In genomic region chr8:13338901-13339645, GRCm38 (mm10) we compare ENCODE assay signal across 7 mouse cellular contexts. TPM values are rescaled to one million over a fixed set of nuclear protein-coding genes. Genes with fewer than 3 reads are reported as not detected.
DNase-seq lines count a peak whose midpoint lies in the region; ATAC-seq and TF ChIP-seq lines count a peak whose summit lies in the region.

No protein-coding gene starts in this region.

- DNase-seq in CH12.LX (ENCODE audit: extremely low read depth) (no peak), R1 (ENCODE audit: low read depth, low spot score) (peak; percentile 63)
- peak; percentile 31 for DNase-seq in embryonic facial prominence, embryonic 11.5 days (ENCODE audit: low spot score)
- DNase-seq in kidney, postnatal 10 days: peak; percentile 60
- peak; percentile 36 to 81 for DNase-seq in spleen, postnatal 4 days (ENCODE audit: low spot score in 2 of 2)

- H3K4me3 ChIP-seq in CH12.LX (replicated peaks in 1 of 3; ENCODE audit: low read depth in 2 of 3, low read length in 2 of 3, poor library complexity in 1 of 3) (peak overlapping the region; percentile 76 to 97 (median 86)), macrophage (ENCODE audit: inconsistent target) (peak overlapping the region; percentile 50)
- peak overlapping the region; percentile 95 for H3K4me3 ChIP-seq in embryonic facial prominence, embryonic 11.5 days (ENCODE audit: low read depth, low read length)
- H3K4me3 ChIP-seq in heart, embryonic 16.5 days (ENCODE audit: low read length): peak overlapping the region; percentile 85

- ATAC-seq in embryonic facial prominence, embryonic 11.5 days (replicated peaks; ENCODE audit: insufficient number of reproducible peaks, low FRiP score, low TSS enrichment, low read depth): peak; percentile 49; the same call in 1 of the 2 replicates
- peak; percentile 53 for ATAC-seq in heart, embryonic 16.5 days (replicated peaks; ENCODE audit: extremely low read depth, insufficient read depth, low FRiP score)

- peaks cover 51% of the 10 kb centered on the region for H3K79me2 ChIP-seq in CH12.LX (replicated peaks; ENCODE audit: control insufficient read depth, extremely low read depth, insufficient read depth, poor library complexity, severe bottlenecking)
- H3K79me2 ChIP-seq in macrophage (ENCODE audit: inconsistent target): peaks cover 49% of the 10 kb centered on the region

- under 1% methylated on average over 56 of the region's 70 CpGs for WGBS in embryonic facial prominence, embryonic 11.5 days
- WGBS in heart, embryonic 16.5 days: under 1% methylated on average over 57 of the region's 70 CpGs
- WGBS in macrophage (ENCODE audit: missing documents): under 1% methylated on average over 70 of the region's 70 CpGs

- H3K4me2 ChIP-seq in CH12.LX (ENCODE audit: insufficient read depth, low read depth, poor library complexity, severe bottlenecking): peak overlapping the region; percentile 74
- H3K4me2 ChIP-seq in embryonic facial prominence, embryonic 11.5 days (ENCODE audit: low read depth, low read length): peak overlapping the region; percentile 81
- H3K4me2 ChIP-seq in heart, embryonic 16.5 days (ENCODE audit: low read depth, low read length): peak overlapping the region; percentile 94

- peak overlapping the region; percentile 38; the same call in 1 of the 2 replicates for H3K27ac ChIP-seq in CH12.LX (ENCODE audit: insufficient read depth, low read depth)
- peak overlapping the region; percentile 56 for H3K27ac ChIP-seq in embryonic facial prominence, embryonic 11.5 days (replicated peaks; ENCODE audit: low read depth, low read length)
- H3K27ac ChIP-seq in heart, embryonic 16.5 days (ENCODE audit: low read length): peak overlapping the region; percentile 74
- H3K27ac ChIP-seq in macrophage: no peak overlapping the region

- TF ChIP-seq EP300 in CH12.LX (IDR thresholded peaks at IDR 0.05; ENCODE audit: low read length): no peak

- dilution Hi-C loops in CH12.LX (cut with MboI; ENCODE audit: extremely low pct_ligation_motif_present, extremely low pct_unique_long_range_greater_than_20kb, low sequenced_read_pairs): no loop called here

- H3K4me1 ChIP-seq in CH12.LX (ENCODE audit: control insufficient read depth in 1 of 2, insufficient read depth in 2 of 2): peaks cover 20 to 52% of the 10 kb centered on the region in 2 experiments
- H3K4me1 ChIP-seq in embryonic facial prominence, embryonic 11.5 days (ENCODE audit: control insufficient read depth, insufficient read depth, low read length): peaks cover 2% of the 10 kb centered on the region; the same call in 1 of the 2 replicates
- H3K4me1 ChIP-seq in heart, embryonic 16.5 days (ENCODE audit: control insufficient read depth, insufficient read depth, low read length): peaks cover 17% of the 10 kb centered on the region

- TF ChIP-seq RAD21 in CH12.LX (IDR thresholded peaks at IDR 0.05; ENCODE audit: low read depth, low read length): no peak

- no peaks in the 10 kb centered on the region for H3K27me3 ChIP-seq in CH12.LX (replicated peaks)
- H3K27me3 ChIP-seq in embryonic facial prominence, embryonic 11.5 days (ENCODE audit: control insufficient read depth, insufficient read depth, low read length): no peaks in the 10 kb centered on the region
- no peaks in the 10 kb centered on the region for H3K27me3 ChIP-seq in heart, embryonic 16.5 days (ENCODE audit: control insufficient read depth, insufficient read depth, low read length)

- no peaks in the 10 kb centered on the region for H3K9me3 ChIP-seq in CH12.LX (replicated peaks; ENCODE audit: low read length)
- H3K9me3 ChIP-seq in embryonic facial prominence, embryonic 11.5 days (replicated peaks; ENCODE audit: control insufficient read depth, low read length): no peaks in the 10 kb centered on the region
- no peaks in the 10 kb centered on the region for H3K9me3 ChIP-seq in heart, embryonic 16.5 days (replicated peaks; ENCODE audit: control insufficient read depth, low read length)

- peak overlapping the region; percentile 99 for H3K9ac ChIP-seq in CH12.LX (ENCODE audit: insufficient read depth, low read depth)
- peak overlapping the region; percentile 96 for H3K9ac ChIP-seq in embryonic facial prominence, embryonic 11.5 days (replicated peaks; ENCODE audit: low read length)
- peak overlapping the region; percentile 94 for H3K9ac ChIP-seq in heart, embryonic 16.5 days (ENCODE audit: low read length)

- in situ Hi-C loops in CH12.LX (cut with MboI; ENCODE audit: low pct_ligation_motif_present, low pct_unique_long_range_greater_than_20kb, low sequenced_read_pairs): no loop called here

- H3K36me3 ChIP-seq in CH12.LX (replicated peaks in 1 of 2; ENCODE audit: control insufficient read depth in 1 of 2, insufficient read depth in 1 of 2, low read length in 1 of 2) (peaks cover 20 to 40% of the 10 kb centered on the region in 2 experiments), macrophage (ENCODE audit: inconsistent target) (peaks cover 8% of the 10 kb centered on the region; the same call in 1 of the 2 replicates)
- peaks cover 9% of the 10 kb centered on the region for H3K36me3 ChIP-seq in embryonic facial prominence, embryonic 11.5 days (replicated peaks; ENCODE audit: control insufficient read depth, insufficient read depth, low read depth, low read length)
- peaks cover 20% of the 10 kb centered on the region for H3K36me3 ChIP-seq in heart, embryonic 16.5 days (ENCODE audit: control insufficient read depth, insufficient read depth)

- no peak for TF ChIP-seq CTCF in CH12.LX (conservative IDR thresholded peaks at IDR 0.05 in 1 of 2, IDR thresholded peaks at IDR 0.05 in 1 of 2; ENCODE audit: low read depth in 2 of 2, low read length in 2 of 2)

- TF ChIP-seq POLR2A in CH12.LX (IDR thresholded peaks at IDR 0.05; ENCODE audit: low read depth, low read length): no peak

TF ChIP-seq in CH12.LX, 34 proteins besides CTCF, POLR2A, EP300 and RAD21 (continues in another document):
- TF ChIP-seq ZKSCAN1 (IDR thresholded peaks at IDR 0.05; ENCODE audit: borderline replicate concordance, low read depth, low read length) (no peak), MYC (IDR thresholded peaks at IDR 0.05; ENCODE audit: low read depth, low read length) (peak; percentile 71), TBP (conservative IDR thresholded peaks at IDR 0.05; ENCODE audit: low read depth, low read length) (no peak), RCOR1 (conservative IDR thresholded peaks at IDR 0.05; ENCODE audit: low read depth, low read length) (no peak), JUN (IDR thresholded peaks at IDR 0.05; ENCODE audit: insufficient read depth, low read depth, low read length) (no peak), MXI1 (IDR thresholded peaks at IDR 0.05; ENCODE audit: low read depth, low read length) (peak; percentile 55; the same call in 1 of the 2 replicates), CHD1 (IDR thresholded peaks at IDR 0.05; ENCODE audit: low read depth, low read length) (no peak), UBTF (IDR thresholded peaks at IDR 0.05; ENCODE audit: low read depth, low read length) (no peak), KAT2A (IDR thresholded peaks at IDR 0.05; ENCODE audit: insufficient replicate concordance, low read length) (no peak), ELF1 (IDR thresholded peaks at IDR 0.05; ENCODE audit: low read depth, low read length) (no peak)

RNA-seq across cellular contexts. Expression of gene Tfdp1, which starts 0.5 kb away (rescaled TPM):
- total RNA-seq in CH12.LX (2012; rRNA removed): 189 and 226 TPM in 2 replicates
- total RNA-seq in CH12.LX (2014; rRNA removed): 338 and 351 TPM in 2 replicates
- polyA plus RNA-seq in CH12.LX (2012; ENCODE audit: insufficient read length, low read depth): 288 and 301 TPM in 2 replicates
- polyA plus RNA-seq in embryonic facial prominence, embryonic 11.5 days (2014; fragmentation: Nextera tagmentation; extraction: Ambion mirVana): 207 and 237 TPM in 2 replicates
- polyA plus RNA-seq in heart, embryonic 16.5 days (2015; fragmentation: Nextera tagmentation; extraction: Ambion mirVana): 79.6 and 93.6 TPM in 2 replicates
- 10 to 100 TPM; 21.8 to 73.0 (median 43.9) TPM for total RNA-seq in macrophage (2018; cell fraction: chromatin; rRNA removed)
- 10 to 100 TPM; 21.7 to 37.6 (median 27.5) TPM for total RNA-seq in macrophage (2018; cell fraction: cytosol; rRNA removed)
- 100 to 1,000 TPM in 1 of 26 experiments, 10 to 100 TPM in 25; 18.5 to 113 (median 33.7) TPM for total RNA-seq in macrophage (2018; cell fraction: nucleus; rRNA removed)
- 30.2 to 74.7 TPM (median 31.2 TPM) in 3 replicates for polyA plus RNA-seq in macrophage (2018)

RNA-seq across cellular contexts. Expression of gene Tmco3, which starts 51.1 kb away (rescaled TPM):
- 12.4 and 15.1 TPM in 2 replicates for total RNA-seq in CH12.LX (2012; rRNA removed)
- total RNA-seq in CH12.LX (2014; rRNA removed): 7.3 and 8.4 TPM in 2 replicates
- 9.7 and 10.1 TPM in 2 replicates for polyA plus RNA-seq in CH12.LX (2012; ENCODE audit: insufficient read length, low read depth)
- polyA plus RNA-seq in embryonic facial prominence, embryonic 11.5 days (2014; fragmentation: Nextera tagmentation; extraction: Ambion mirVana): 31.3 and 36.8 TPM in 2 replicates
- polyA plus RNA-seq in heart, embryonic 16.5 days (2015; fragmentation: Nextera tagmentation; extraction: Ambion mirVana): 32.1 and 35.0 TPM in 2 replicates
- total RNA-seq in macrophage (2018; cell fraction: chromatin; rRNA removed): 100 to 1,000 TPM in 1 of 26 experiments, 10 to 100 TPM in 25; 10.4 to 130 (median 27.9) TPM
- total RNA-seq in macrophage (2018; cell fraction: cytosol; rRNA removed): 10 to 100 TPM; 11.0 to 20.5 (median 17.4) TPM
- total RNA-seq in macrophage (2018; cell fraction: nucleus; rRNA removed): 100 to 1,000 TPM in 1 of 26 experiments, 10 to 100 TPM in 25; 19.7 to 118 (median 32.2) TPM
- polyA plus RNA-seq in macrophage (2018): 14.2 to 17.3 TPM (median 16.8 TPM) in 3 replicates

RNA-seq across cellular contexts. Expression of gene Dcun1d2, which starts 51.1 kb away (rescaled TPM):
- 13.2 and 15.4 TPM in 2 replicates for total RNA-seq in CH12.LX (2012; rRNA removed)
- total RNA-seq in CH12.LX (2014; rRNA removed): 14.4 and 14.9 TPM in 2 replicates
- 14.7 and 15.4 TPM in 2 replicates for polyA plus RNA-seq in CH12.LX (2012; ENCODE audit: insufficient read length, low read depth)
- 29.3 and 31.7 TPM in 2 replicates for polyA plus RNA-seq in embryonic facial prominence, embryonic 11.5 days (2014; fragmentation: Nextera tagmentation; extraction: Ambion mirVana)
- polyA plus RNA-seq in heart, embryonic 16.5 days (2015; fragmentation: Nextera tagmentation; extraction: Ambion mirVana): 32.2 and 32.6 TPM in 2 replicates
- 10 to 100 TPM in 23 of 26 experiments, 1 to 10 TPM in 3; 7.7 to 48.3 (median 24.5) TPM for total RNA-seq in macrophage (2018; cell fraction: chromatin; rRNA removed)
- total RNA-seq in macrophage (2018; cell fraction: cytosol; rRNA removed): 10 to 100 TPM in 25 of 26 experiments, 1 to 10 TPM in 1; 8.4 to 18.1 (median 15.3) TPM
- 10 to 100 TPM in 22 of 26 experiments, 1 to 10 TPM in 4; 7.0 to 42.1 (median 18.9) TPM for total RNA-seq in macrophage (2018; cell fraction: nucleus; rRNA removed)
- polyA plus RNA-seq in macrophage (2018): 15.6 to 22.2 TPM (median 18.5 TPM) in 3 replicates

RNA-seq across cellular contexts. Expression of gene Atp4b, which starts 57.6 kb away (rescaled TPM):
- not detected in 2 replicates for total RNA-seq in CH12.LX (2012; rRNA removed)
- not detected in 2 replicates for total RNA-seq in CH12.LX (2014; rRNA removed)
- polyA plus RNA-seq in CH12.LX (2012; ENCODE audit: insufficient read length, low read depth): not detected in 2 replicates
- not detected in 2 replicates for polyA plus RNA-seq in embryonic facial prominence, embryonic 11.5 days (2014; fragmentation: Nextera tagmentation; extraction: Ambion mirVana)
- polyA plus RNA-seq in heart, embryonic 16.5 days (2015; fragmentation: Nextera tagmentation; extraction: Ambion mirVana): not detected in 2 replicates
- not detected for total RNA-seq in macrophage (2018; cell fraction: chromatin; rRNA removed)
- not detected for total RNA-seq in macrophage (2018; cell fraction: cytosol; rRNA removed)
- not detected for total RNA-seq in macrophage (2018; cell fraction: nucleus; rRNA removed)
- polyA plus RNA-seq in macrophage (2018): not detected in 3 replicates
